Mouse (Mus musculus): ENCODE data around the gene Iffo2. TPM values are rescaled to one million over a fixed set of nuclear protein-coding genes. Genes with fewer than 3 reads are reported as not detected.

Iffo2 gene
- polyA plus RNA-seq, 1 experiment from 2014 or later: 6.1 TPM

DNA sequence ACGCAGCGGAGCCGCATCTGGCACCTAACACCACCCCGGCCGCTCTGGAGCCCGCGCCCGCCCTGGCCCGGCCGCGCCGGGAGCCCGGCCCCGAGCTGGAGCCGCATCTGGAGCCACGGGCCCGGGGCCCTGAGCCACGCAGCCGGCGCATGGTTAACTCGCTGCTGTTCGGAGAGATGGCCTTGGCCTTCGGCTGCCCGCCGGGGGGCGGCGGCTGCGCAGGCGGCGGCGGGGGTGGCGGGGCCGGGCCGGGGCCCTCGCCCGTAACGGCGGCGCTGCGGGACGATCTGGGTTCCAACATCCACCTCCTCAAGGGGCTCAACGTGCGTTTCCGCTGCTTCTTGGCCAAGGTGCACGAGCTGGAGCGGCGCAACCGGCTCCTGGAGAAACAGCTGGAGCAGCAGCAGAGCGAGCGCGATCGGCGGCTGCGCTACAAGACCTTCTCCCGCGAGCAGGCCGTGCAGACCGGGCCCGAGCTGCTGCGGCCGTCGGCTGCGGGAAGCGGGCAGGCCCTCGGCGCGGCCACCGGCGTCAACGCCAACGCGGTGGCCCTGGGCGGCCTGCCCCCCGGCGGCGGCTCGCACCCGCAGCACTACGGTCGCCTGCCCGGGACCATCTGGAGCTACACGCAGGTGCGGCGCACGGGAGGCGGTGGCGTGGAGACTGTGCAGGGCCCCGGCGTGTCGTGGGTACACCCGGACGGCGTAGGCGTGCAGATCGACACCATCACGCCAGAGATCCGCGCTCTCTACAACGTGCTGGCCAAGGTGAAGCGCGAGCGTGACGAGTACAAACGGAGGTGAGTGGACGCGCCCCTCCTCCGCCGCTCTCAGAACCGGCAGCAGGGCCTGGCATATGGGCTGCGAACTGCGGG is 44.7 kb downstream of the Iffo2 start:
- Histone ChIP-seq H3K36me3 (no peaks in the 10 kb centered on the region), H3K27ac (peak overlapping the region; percentile 85), H3K4me3 (peak overlapping the region; percentile 75), H3K9ac (peak overlapping the region; percentile 89), H3K4me1 (peaks cover 41% of the 10 kb centered on the region), H3K27me3 (no peaks in the 10 kb centered on the region), H3K9me3 (no peaks in the 10 kb centered on the region), H3K4me2 (replicated peaks) (peak overlapping the region; percentile 97)
- ATAC-seq (ENCODE audit: insufficient number of reproducible peaks, insufficient read depth, low FRiP score, low TSS enrichment): peak; percentile 54; the same call in 1 of the 2 replicates
- WGBS: under 1% methylated on average over 111 of the region's 111 CpGs

- 6% methylated on average over 14 of the region's 14 CpGs for WGBS
Observed at GRCm38 (mm10) chr4:139575673-139576003, 45.3 kb downstream of the Iffo2 start.

GRCm38 (mm10) chr4:139576251-139576880 is 46.0 kb downstream of the Iffo2 start:
- Histone ChIP-seq H3K27ac (0 out of 2 replicates have a peak overlapping the region, but pooled peaks have one; percentile 36), H3K9ac (peak overlapping the region; percentile 35), H3K9me3 (no peaks in the 10 kb centered on the region), H3K4me1 (peaks cover 55% of the 10 kb centered on the region), H3K27me3 (no peaks in the 10 kb centered on the region), H3K4me3 (peak overlapping the region; percentile 75), H3K4me2 (replicated peaks) (peak overlapping the region; percentile 97), H3K36me3 (no peaks in the 10 kb centered on the region)
- 35% methylated on average over 14 of the region's 14 CpGs for WGBS
- no peak for ATAC-seq (ENCODE audit: insufficient number of reproducible peaks, insufficient read depth, low FRiP score, low TSS enrichment)

More at GRCm38 (mm10) chr4:139575673-139576003, 45.3 kb downstream of the Iffo2 start:
- no peak for ATAC-seq (ENCODE audit: insufficient number of reproducible peaks, insufficient read depth, low FRiP score, low TSS enrichment)
- Histone ChIP-seq H3K4me1 (peaks cover 47% of the 10 kb centered on the region), H3K4me2 (replicated peaks) (peak overlapping the region; percentile 97), H3K27ac (no peak overlapping the region), H3K4me3 (peak overlapping the region; percentile 75), H3K9me3 (no peaks in the 10 kb centered on the region), H3K9ac (peak overlapping the region; percentile 89), H3K36me3 (no peaks in the 10 kb centered on the region), H3K27me3 (no peaks in the 10 kb centered on the region)

DNA sequence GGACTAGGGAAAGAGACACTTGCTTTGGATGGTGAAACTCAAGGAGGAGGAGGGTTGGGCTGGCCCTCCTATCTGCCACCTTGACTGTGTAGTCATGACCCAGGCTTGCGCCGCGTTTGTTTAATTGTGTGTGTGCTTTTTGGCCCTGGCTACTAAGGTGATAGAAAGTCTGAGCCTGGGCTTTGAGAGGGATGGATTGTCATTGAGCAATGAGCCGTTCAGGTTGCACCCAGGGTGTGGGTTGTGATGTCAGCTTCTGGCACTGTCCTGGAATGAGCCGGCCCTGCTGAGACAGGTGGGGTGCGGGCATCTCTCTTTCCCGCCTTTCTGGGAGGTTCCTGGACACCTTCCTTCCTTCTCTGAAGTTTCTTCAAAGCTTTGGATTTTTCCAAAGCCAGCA is 46.7 kb downstream of the Iffo2 start:
- H3K4me2 ChIP-seq (replicated peaks): peak overlapping the region; percentile 97

DNA sequence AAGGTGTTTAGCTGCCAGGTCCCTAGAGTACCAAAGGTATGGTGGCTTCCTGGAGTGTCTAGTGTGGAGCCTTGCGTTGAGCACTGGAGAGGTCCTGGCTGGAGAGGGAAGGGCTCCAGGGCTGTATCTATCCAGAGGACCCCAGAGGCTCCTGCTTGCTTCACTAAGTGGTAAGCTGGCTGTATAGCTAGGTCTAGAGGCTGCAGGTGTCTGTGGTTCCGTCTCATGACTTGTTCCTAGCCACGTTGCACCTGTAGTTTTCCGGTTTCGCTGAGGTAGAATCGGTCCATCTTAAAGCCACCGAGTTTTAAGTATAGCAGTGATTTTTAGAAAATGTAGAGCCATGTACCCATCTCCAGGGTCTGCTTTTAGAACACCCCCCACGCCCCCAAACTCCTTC is 48.0 kb downstream of the Iffo2 start:
- Histone ChIP-seq H3K4me3 (no peak overlapping the region), H3K4me2 (replicated peaks) (no peak overlapping the region), H3K36me3 (no peaks in the 10 kb centered on the region), H3K27me3 (no peaks in the 10 kb centered on the region), H3K27ac (no peak overlapping the region), H3K4me1 (peaks cover 74% of the 10 kb centered on the region), H3K9me3 (no peaks in the 10 kb centered on the region), H3K9ac (no peak overlapping the region)
- ATAC-seq (ENCODE audit: insufficient number of reproducible peaks, insufficient read depth, low FRiP score, low TSS enrichment): no peak
- 90% methylated on average over 8 of the region's 8 CpGs for WGBS

More for the DNA sequence above, 46.7 kb downstream of the Iffo2 start:
- no peak overlapping the region for H3K4me3 ChIP-seq
- no peaks in the 10 kb centered on the region for H3K36me3 ChIP-seq
- no peak overlapping the region for H3K27ac ChIP-seq
- peaks cover 61% of the 10 kb centered on the region for H3K4me1 ChIP-seq
- peak overlapping the region; percentile 35; the same call in 1 of the 2 replicates for H3K9ac ChIP-seq
- no peak for ATAC-seq (ENCODE audit: insufficient number of reproducible peaks, insufficient read depth, low FRiP score, low TSS enrichment)
- no peaks in the 10 kb centered on the region for H3K9me3 ChIP-seq
- H3K27me3 ChIP-seq: no peaks in the 10 kb centered on the region
- WGBS: 84% methylated on average over 7 of the region's 7 CpGs

- no peaks in the 10 kb centered on the region for H3K9me3 ChIP-seq
- no peaks in the 10 kb centered on the region for H3K36me3 ChIP-seq
- ATAC-seq (ENCODE audit: insufficient number of reproducible peaks, insufficient read depth, low FRiP score, low TSS enrichment): no peak
- no peak overlapping the region for H3K4me3 ChIP-seq
- H3K4me1 ChIP-seq: peaks cover 78% of the 10 kb centered on the region
- H3K27ac ChIP-seq: no peak overlapping the region
- no peaks in the 10 kb centered on the region for H3K27me3 ChIP-seq
- no peak overlapping the region for H3K9ac ChIP-seq
- no peak overlapping the region for H3K4me2 ChIP-seq (replicated peaks)
- WGBS: 48% methylated on average over 10 of the region's 10 CpGs
Observed at GRCm38 (mm10) chr4:139579003-139579402, 48.7 kb downstream of the Iffo2 start.

DNA sequence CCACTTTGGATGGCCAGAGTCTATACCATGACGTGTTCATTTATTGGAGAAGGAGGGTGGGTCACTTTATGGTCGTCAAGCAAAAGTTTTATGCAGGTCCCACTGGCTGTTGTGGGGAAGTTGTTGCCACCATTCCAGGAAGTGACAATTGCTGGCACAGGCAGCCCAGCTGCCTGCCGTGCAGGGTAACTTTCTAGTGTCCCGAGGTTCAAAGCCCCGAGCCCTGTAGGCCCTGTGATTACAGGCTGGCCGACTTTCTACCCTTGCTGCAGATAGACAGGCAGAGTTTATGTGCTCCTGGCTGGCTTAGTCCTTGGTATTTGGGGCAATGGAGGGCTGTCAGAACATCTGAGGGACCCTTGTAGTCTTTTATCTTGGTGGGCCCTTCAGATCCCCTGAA is 49.1 kb downstream of the Iffo2 start:
- Histone ChIP-seq H3K27me3 (no peaks in the 10 kb centered on the region), H3K9me3 (no peaks in the 10 kb centered on the region), H3K36me3 (no peaks in the 10 kb centered on the region), H3K4me2 (replicated peaks) (no peak overlapping the region), H3K4me3 (no peak overlapping the region), H3K9ac (no peak overlapping the region), H3K27ac (0 out of 2 replicates have a peak overlapping the region, but pooled peaks have one; percentile 93), H3K4me1 (peaks cover 80% of the 10 kb centered on the region)
- 60% methylated on average over 6 of the region's 6 CpGs for WGBS
- no peak for ATAC-seq (ENCODE audit: insufficient number of reproducible peaks, insufficient read depth, low FRiP score, low TSS enrichment)

DNA sequence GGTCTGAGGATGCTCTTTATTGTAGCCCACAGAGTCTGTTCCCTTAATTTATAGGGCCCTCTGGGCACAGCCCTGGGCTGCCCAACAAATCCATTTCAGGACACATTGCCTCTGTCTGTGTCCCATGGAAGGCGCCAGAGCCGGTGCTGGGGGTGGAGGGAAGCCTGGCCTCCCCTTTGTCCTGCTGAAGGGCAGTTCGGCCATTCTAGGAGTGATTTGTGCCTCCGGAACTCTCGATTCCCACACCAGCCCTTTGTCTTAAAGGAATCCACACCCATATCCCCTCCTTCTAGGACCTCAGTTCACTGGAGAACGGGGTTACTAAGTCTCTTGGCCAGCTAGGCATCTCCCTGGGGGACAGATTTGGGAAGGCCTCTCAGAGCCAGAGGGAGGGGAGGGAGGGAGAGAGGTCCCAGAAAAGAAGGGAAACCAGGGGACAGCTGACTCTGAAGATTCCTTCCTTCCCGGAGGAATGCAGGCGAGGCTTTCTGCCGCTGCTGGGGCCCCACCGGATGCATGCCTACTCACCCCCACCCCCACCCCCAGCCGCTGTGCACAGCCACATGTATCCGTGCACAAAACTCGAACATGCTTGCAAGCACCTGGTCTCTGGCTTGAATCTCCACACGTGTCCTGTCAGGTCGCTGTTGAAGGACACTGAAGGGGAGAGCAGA is 50.5 kb downstream of the Iffo2 start:
- 4% methylated on average over 15 of the region's 15 CpGs for WGBS
- Histone ChIP-seq H3K4me3 (peak overlapping the region; percentile 15; the same call in 1 of the 2 replicates), H3K9me3 (no peaks in the 10 kb centered on the region), H3K9ac (peak overlapping the region; percentile 44), H3K4me1 (peaks cover 80% of the 10 kb centered on the region), H3K27ac (peak overlapping the region; percentile 93), H3K36me3 (no peaks in the 10 kb centered on the region), H3K4me2 (replicated peaks) (peak overlapping the region; percentile 44), H3K27me3 (no peaks in the 10 kb centered on the region)
- 0 out of 2 replicates have a peak, but pooled peaks have one; percentile 22 for ATAC-seq (ENCODE audit: insufficient number of reproducible peaks, insufficient read depth, low FRiP score, low TSS enrichment)

- H3K4me2 ChIP-seq (replicated peaks): peak overlapping the region; percentile 44
- H3K27me3 ChIP-seq: no peaks in the 10 kb centered on the region
- no peaks in the 10 kb centered on the region for H3K9me3 ChIP-seq
- H3K4me3 ChIP-seq: 0 out of 2 replicates have a peak overlapping the region, but pooled peaks have one; percentile 15
- peak overlapping the region; percentile 93 for H3K27ac ChIP-seq
- no peaks in the 10 kb centered on the region for H3K36me3 ChIP-seq
- H3K4me1 ChIP-seq: peaks cover 73% of the 10 kb centered on the region
- 26% methylated on average over 6 of the region's 6 CpGs for WGBS
- peak overlapping the region; percentile 44; the same call in 1 of the 2 replicates for H3K9ac ChIP-seq
- no peak for ATAC-seq (ENCODE audit: insufficient number of reproducible peaks, insufficient read depth, low FRiP score, low TSS enrichment)
Observed at GRCm38 (mm10) chr4:139581427-139582051, 51.2 kb downstream of the Iffo2 start.

- Histone ChIP-seq H3K4me1 (peaks cover 66% of the 10 kb centered on the region), H3K9ac (no peak overlapping the region), H3K36me3 (no peaks in the 10 kb centered on the region), H3K4me2 (replicated peaks) (no peak overlapping the region), H3K27me3 (no peaks in the 10 kb centered on the region), H3K4me3 (no peak overlapping the region), H3K27ac (peak overlapping the region; percentile 93; the same call in 1 of the 2 replicates), H3K9me3 (no peaks in the 10 kb centered on the region)
- 70% methylated on average over 6 of the region's 6 CpGs for WGBS
- no peak for ATAC-seq (ENCODE audit: insufficient number of reproducible peaks, insufficient read depth, low FRiP score, low TSS enrichment)
Observed at GRCm38 (mm10) chr4:139582346-139582745, 52.0 kb downstream of the Iffo2 start.

DNA sequence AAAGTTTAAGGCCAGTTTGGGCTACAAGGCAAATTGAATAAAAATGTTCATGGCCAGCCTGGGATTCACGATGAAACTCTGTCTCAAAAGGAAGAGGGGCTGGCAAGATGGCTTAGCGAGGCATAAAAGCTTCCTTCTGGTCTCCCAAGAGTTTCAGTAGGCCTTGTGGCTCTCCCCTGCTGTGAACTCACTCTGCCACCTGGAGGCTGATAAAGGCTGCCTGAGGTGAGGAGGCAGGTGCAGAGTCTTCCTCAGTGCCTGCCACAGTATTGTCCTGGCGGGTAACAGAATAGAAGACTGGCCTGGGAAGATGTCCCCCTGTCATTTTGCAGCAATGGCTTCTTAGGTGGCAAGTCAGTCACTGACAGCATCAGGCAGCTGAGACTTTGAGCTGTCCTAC is 52.6 kb downstream of the Iffo2 start:
- peaks cover 69% of the 10 kb centered on the region for H3K4me1 ChIP-seq

More for the DNA sequence above, 52.6 kb downstream of the Iffo2 start:
- H3K4me3 ChIP-seq: no peak overlapping the region
- H3K9ac ChIP-seq: no peak overlapping the region
- H3K27ac ChIP-seq: no peak overlapping the region
- no peaks in the 10 kb centered on the region for H3K9me3 ChIP-seq
- H3K4me2 ChIP-seq (replicated peaks): no peak overlapping the region
- WGBS: 54% methylated on average over 3 of the region's 3 CpGs
- ATAC-seq (ENCODE audit: insufficient number of reproducible peaks, insufficient read depth, low FRiP score, low TSS enrichment): no peak
- H3K36me3 ChIP-seq: no peaks in the 10 kb centered on the region
- H3K27me3 ChIP-seq: no peaks in the 10 kb centered on the region
